Mouse (Mus musculus) heart, embryonic 14.5 days (tissue): ENCODE data around the gene Crybg1. TPM values are rescaled to one million over a fixed set of nuclear protein-coding genes. Genes with fewer than 3 reads are reported as not detected.

ENCODE experiments used
- ATAC-seq: fragments of 200-750 bp; cut with Nextera tagmentation; 2 replicates; pipeline ENCODE4 v1.8.0; 2017; ENCODE audit warnings: low read depth, moderate TSS enrichment; ENCODE audit not compliant: insufficient number of reproducible peaks, insufficient read depth, low FRiP score
- H3K27ac ChIP-seq, 2 experiments: fragments of 200-500 bp in 1 of 2; fragments of 300-500 bp in 1 of 2; sonication (generic) in 1 of 2; replicated peaks in 1 of 2; 2 replicates each; pipeline ENCODE4 v1.5.1; 2012 to 2014; ENCODE audit warnings: low read depth in 2 of 2, low read length in 2 of 2, control low read depth in 1 of 2, mild to moderate bottlenecking in 1 of 2, mixed read lengths in 1 of 2; ENCODE audit not compliant: control insufficient read depth in 1 of 2, insufficient read depth in 1 of 2
- H3K27me3 ChIP-seq: fragments of 300-500 bp; sonication (generic); 2 replicates; pipeline ENCODE4 v1.6.1; 2014; ENCODE audit warnings: mild to moderate bottlenecking, low read length, control low read depth; ENCODE audit not compliant: control insufficient read depth, insufficient read depth
- H3K36me3 ChIP-seq: fragments of 300-500 bp; sonication (generic); 2 replicates; pipeline ENCODE4 v1.6.1; 2014; ENCODE audit warnings: mild to moderate bottlenecking, control low read depth, low read length, mixed read lengths; ENCODE audit not compliant: control insufficient read depth, insufficient read depth
- H3K4me1 ChIP-seq, 2 experiments: fragments of 200-500 bp in 1 of 2; fragments of 300-500 bp in 1 of 2; sonication (generic) in 1 of 2; 2 replicates each; pipeline ENCODE4 v1.6.1; 2012 to 2014; ENCODE audit warnings: low read length in 2 of 2, control low read depth in 1 of 2, mixed read lengths in 1 of 2; ENCODE audit not compliant: control insufficient read depth in 2 of 2, insufficient read depth in 2 of 2
- H3K4me2 ChIP-seq: fragments of 300-500 bp; sonication (generic); 2 replicates; pipeline ENCODE4 v1.6.1; 2014; ENCODE audit warnings: mild to moderate bottlenecking, low read length
- H3K4me3 ChIP-seq, 2 experiments: fragments of 200-500 bp in 1 of 2; fragments of 300-500 bp in 1 of 2; sonication (generic) in 1 of 2; 2 replicates each; pipeline ENCODE4 v1.5.1; 2012 to 2014; ENCODE audit warnings: low read length in 2 of 2, mild to moderate bottlenecking in 2 of 2, control low read depth in 1 of 2, low read depth in 1 of 2, moderate library complexity in 1 of 2; ENCODE audit not compliant: control insufficient read depth in 1 of 2, insufficient read depth in 1 of 2
- H3K9ac ChIP-seq: fragments of 300-500 bp; sonication (generic); 2 replicates; pipeline ENCODE4 v1.6.1; 2014; ENCODE audit warnings: mild to moderate bottlenecking, low read length
- H3K9me3 ChIP-seq: fragments of 300-500 bp; sonication (generic); 2 replicates; pipeline ENCODE4 v1.6.1; 2016; ENCODE audit warnings: low read length, control low read depth; ENCODE audit not compliant: control insufficient read depth
- WGBS: fragments of 180-500 bp; shearing (Covaris S2); extraction: QIAGEN DNeasy Blood & Tissue Kit; methylation state at CpG from one replicate; pipeline ENCODE4 v1.1.7; 2014; 5-methylcytosine and 5-hydroxymethylcytosine counted together
- polyA plus RNA-seq: library from polyadenylated mRNA; unstranded; fragments of >200 nt; fragmentation: Nextera tagmentation; extraction: Ambion mirVana; gene quantifications from 2 replicates; pipeline ENCODE4 v1.2.1, GENCODE M21; 2014

Gene Crybg1
- polyA plus RNA-seq, 1 experiment from 2014 or later: 0.16 TPM

DNA sequence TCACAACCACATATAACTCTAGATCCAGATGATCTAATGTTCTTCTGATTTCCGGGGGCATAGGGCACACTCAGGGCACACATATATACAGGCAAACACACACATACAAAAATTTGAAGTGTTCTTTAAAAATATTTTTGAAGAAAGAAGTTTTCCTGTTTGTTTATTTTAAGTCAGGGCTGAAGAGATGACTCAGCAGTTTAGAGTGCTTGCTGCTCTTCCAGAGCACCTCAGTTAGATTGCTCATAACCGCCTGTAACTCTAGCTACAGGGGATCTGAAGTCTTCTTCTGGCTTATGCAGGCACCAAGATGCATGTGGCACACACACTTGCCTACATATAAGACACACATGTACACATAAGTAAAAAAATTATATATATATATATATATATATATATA is 56.9 kb downstream of the Crybg1 start:
- H3K9me3 ChIP-seq: peaks cover 4% of the 10 kb centered on the region; the same call in 1 of the 2 replicates
- 87% methylated on average over 2 of the region's 2 CpGs for WGBS
- H3K9ac ChIP-seq: no peak overlapping the region
- H3K27ac ChIP-seq: no peak overlapping the region
- no peak overlapping the region for H3K4me3 ChIP-seq
- H3K4me2 ChIP-seq: no peak overlapping the region
- no peaks in the 10 kb centered on the region for H3K4me1 ChIP-seq
- no peaks in the 10 kb centered on the region for H3K36me3 ChIP-seq
- no peak for ATAC-seq
- no peaks in the 10 kb centered on the region for H3K27me3 ChIP-seq

DNA sequence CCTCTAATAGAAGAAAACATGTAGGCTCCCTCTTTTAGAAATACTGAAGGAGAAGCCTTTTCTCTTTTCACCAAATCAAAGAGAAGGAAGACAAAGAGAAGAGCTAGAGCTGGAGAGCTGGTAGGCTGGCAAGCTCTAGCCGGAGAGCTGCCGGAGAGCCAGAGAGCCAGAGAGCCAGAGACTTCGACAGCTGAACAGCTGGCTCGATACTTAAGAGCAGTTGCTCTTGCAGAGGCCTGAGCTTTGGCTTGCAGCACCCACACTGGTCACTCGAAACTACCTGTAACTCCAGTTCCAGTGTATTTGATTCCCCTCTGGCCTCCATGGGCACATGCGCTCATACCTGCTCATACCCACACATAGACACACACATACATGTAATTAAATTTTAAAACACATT is 68.3 kb downstream of the Crybg1 start:
- no peak for ATAC-seq
- no peaks in the 10 kb centered on the region for H3K36me3 ChIP-seq
- H3K27ac ChIP-seq: no peak overlapping the region
- no peaks in the 10 kb centered on the region for H3K27me3 ChIP-seq
- H3K4me1 ChIP-seq: no peaks in the 10 kb centered on the region
- no peak overlapping the region for H3K9ac ChIP-seq
- no peaks in the 10 kb centered on the region for H3K9me3 ChIP-seq
- H3K4me3 ChIP-seq: no peak overlapping the region
- no peak overlapping the region for H3K4me2 ChIP-seq
- 65% methylated on average over 6 of the region's 6 CpGs for WGBS

DNA sequence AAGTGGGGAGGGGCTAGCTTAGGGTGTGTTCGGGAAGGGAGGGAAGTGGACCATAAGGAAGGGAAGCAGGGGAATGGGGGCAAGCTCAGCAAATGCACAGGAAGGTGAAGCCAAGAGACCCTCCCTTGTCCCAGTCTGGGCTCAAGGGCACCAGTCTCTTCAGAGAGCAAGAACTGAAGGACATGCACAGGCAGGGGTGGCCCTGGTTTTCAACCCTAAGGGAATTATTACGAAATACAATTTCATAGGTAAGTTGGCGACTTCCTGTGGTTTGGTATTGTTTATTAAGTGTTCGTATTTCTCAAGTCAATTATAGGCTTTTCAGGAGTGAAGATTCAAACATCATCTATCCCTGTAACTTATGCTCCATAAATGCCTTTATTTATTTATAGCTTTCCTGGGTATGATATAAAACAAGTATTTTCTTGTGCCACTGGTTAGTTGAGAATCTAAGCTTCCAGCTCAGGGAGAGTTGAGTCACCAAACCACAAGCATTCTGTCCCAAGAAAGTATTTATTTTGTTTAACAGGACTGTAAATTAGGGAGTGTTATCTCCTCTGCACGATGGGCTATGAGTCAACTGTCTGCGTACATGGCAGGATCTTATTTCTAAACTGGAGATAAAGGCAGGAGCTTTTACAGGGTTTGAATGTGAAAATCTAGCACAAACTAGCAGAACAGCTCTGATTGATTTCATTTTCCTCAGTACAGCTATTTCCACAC is 69.7 kb downstream of the Crybg1 start:
- Histone ChIP-seq H3K4me1 (no peaks in the 10 kb centered on the region), H3K9me3 (no peaks in the 10 kb centered on the region), H3K36me3 (no peaks in the 10 kb centered on the region), H3K4me2 (no peak overlapping the region), H3K27me3 (no peaks in the 10 kb centered on the region), H3K9ac (no peak overlapping the region), H3K27ac (no peak overlapping the region), H3K4me3 (no peak overlapping the region)
- WGBS: 50% methylated on average over 6 of the region's 6 CpGs
- no peak for ATAC-seq

DNA sequence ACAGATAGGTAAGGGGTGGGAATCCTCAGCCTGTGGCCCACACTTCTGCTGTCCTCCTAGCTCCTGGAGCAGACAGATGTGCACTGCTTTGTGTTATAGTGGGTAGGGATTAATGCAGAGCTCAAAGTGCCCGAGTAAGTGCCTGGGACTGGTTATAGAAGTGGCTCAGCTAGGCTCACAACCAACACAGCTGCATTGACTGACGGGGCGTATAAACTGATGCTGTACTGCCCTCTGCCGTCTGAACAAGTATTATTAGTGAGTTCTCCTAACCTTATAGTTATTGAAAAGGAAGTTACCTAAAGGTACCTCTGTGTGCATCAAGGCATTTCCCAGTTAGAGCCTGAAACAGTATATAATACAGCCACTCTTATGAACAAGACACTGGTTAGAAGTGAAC is 77.6 kb downstream of the Crybg1 start:
- ATAC-seq: no peak
- Histone ChIP-seq H3K4me3 (no peak overlapping the region), H3K4me2 (no peak overlapping the region), H3K27me3 (no peaks in the 10 kb centered on the region), H3K4me1 (no peaks in the 10 kb centered on the region), H3K36me3 (no peaks in the 10 kb centered on the region), H3K9me3 (no peaks in the 10 kb centered on the region), H3K9ac (no peak overlapping the region), H3K27ac (no peak overlapping the region)
- WGBS: 1% methylated on average over 4 of the region's 4 CpGs

DNA sequence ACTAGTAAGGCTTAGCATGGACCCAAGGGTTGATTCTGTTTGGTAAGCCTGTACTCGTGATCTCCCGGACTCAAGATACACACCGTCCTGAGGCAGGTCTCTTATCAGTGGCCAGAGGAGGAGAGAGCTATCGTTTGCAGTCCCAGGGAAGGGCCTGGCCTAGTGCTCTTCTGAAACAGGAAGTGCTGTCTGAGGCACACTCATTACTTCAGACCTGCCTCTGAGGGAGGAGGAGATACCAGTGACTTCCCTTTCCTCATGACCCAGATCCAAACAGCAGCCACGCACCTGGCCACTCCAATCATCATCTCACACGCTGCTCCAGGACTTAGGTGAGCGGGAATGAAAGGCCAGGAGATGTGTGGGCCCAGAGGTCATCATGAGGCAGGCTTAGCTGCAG is 79.5 kb downstream of the Crybg1 start:
- H3K9ac ChIP-seq: no peak overlapping the region
- no peaks in the 10 kb centered on the region for H3K36me3 ChIP-seq
- H3K27me3 ChIP-seq: no peaks in the 10 kb centered on the region
- WGBS: 40% methylated on average over 7 of the region's 7 CpGs
- no peak overlapping the region for H3K4me3 ChIP-seq
- H3K4me1 ChIP-seq: no peaks in the 10 kb centered on the region
- no peak overlapping the region for H3K4me2 ChIP-seq
- no peak for ATAC-seq
- H3K9me3 ChIP-seq: no peaks in the 10 kb centered on the region
- no peak overlapping the region for H3K27ac ChIP-seq

DNA sequence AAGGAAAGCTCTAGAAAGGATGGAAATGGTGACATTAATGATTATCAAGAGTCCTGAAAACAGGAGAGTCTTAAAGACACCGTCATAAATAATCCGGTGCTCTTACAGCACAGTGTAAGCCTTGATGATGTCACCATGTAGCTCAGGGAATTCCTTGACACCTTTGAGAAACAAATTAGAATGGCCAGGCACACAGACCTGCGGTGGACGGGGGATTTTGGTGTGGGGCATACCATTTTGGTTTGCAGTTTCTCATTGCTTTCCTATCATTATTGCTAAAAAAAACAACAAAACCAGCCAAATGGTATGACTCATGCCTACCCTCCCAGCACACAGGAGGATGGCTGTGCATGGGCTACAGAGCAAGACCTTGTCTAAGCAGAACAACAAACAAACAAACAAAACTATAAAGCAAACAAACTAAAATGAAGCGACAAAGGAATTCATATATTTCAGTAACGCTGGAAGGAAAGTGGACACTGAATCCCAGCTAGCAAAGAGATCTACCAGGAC is 82.7 kb downstream of the Crybg1 start:
- WGBS: 80% methylated on average over 6 of the region's 6 CpGs
- Histone ChIP-seq H3K27ac (no peak overlapping the region), H3K4me1 (no peaks in the 10 kb centered on the region), H3K4me3 (no peak overlapping the region), H3K9me3 (no peaks in the 10 kb centered on the region), H3K27me3 (no peaks in the 10 kb centered on the region), H3K4me2 (no peak overlapping the region), H3K9ac (no peak overlapping the region), H3K36me3 (no peaks in the 10 kb centered on the region)
- ATAC-seq: no peak

DNA sequence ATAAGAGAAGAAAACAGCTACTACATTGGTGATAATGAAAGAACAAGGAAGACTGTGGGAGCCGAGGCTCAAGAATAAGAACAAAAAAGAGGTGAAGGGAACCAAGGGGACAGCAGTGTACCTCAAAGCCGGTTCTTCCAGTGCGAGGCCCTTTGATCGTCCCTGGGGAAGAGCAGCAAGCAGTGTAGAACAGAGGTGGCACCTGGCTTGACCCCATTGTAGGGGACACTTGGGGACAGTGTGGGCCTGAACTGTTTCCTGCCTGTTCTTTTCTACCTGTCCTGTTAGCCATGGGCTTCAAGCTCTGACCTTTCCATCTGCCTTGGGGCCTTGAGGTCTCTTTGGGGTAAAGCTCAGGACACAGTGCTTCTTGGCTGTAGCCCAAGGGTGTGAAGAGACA is 85.7 kb downstream of the Crybg1 start:
- no peak overlapping the region for H3K4me3 ChIP-seq
- H3K9me3 ChIP-seq: no peaks in the 10 kb centered on the region
- H3K9ac ChIP-seq: no peak overlapping the region
- no peaks in the 10 kb centered on the region for H3K27me3 ChIP-seq
- H3K27ac ChIP-seq: no peak overlapping the region
- no peaks in the 10 kb centered on the region for H3K4me1 ChIP-seq
- no peaks in the 10 kb centered on the region for H3K36me3 ChIP-seq
- no peak overlapping the region for H3K4me2 ChIP-seq
- ATAC-seq: no peak
- WGBS: 81% methylated on average over 4 of the region's 4 CpGs

DNA sequence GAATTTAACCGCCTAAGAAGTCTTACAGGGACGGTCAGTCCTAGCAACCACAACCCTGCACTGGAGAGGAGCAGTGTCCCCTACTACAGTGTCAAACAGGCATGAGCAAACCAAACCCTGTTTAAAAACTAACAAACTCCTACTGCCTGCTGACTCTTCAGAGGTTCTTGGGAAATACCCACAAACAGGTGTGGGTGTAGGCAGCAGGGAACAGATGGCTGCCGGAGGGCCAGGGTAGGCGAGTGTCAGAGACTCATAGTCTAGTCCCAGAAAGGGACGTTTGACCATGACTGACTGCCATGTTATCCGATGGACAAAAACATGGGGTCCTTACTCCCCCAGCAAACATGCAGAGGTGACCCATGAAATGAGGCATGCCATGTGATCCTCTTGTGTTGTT is 97.7 kb downstream of the Crybg1 start:
- no peaks in the 10 kb centered on the region for H3K36me3 ChIP-seq
- no peak for ATAC-seq
- 86% methylated on average over 6 of the region's 6 CpGs for WGBS
- H3K9me3 ChIP-seq: no peaks in the 10 kb centered on the region
- H3K27ac ChIP-seq: no peak overlapping the region
- H3K9ac ChIP-seq: no peak overlapping the region
- no peak overlapping the region for H3K4me3 ChIP-seq
- H3K4me1 ChIP-seq: no peaks in the 10 kb centered on the region
- H3K27me3 ChIP-seq: no peaks in the 10 kb centered on the region
- H3K4me2 ChIP-seq: no peak overlapping the region
